Mouse (Mus musculus) G1E (cell line): Measurements from ENCODE around the gene Slc13a4.

ENCODE experiments used
- CTCF ChIP-seq: IDR thresholded peaks from 2 replicates; pipeline ENCODE4 v1.5.1; 2012; ENCODE audit warnings: low read depth, low read length, inconsistent platforms, mixed read lengths
- TAL1 ChIP-seq: conservative IDR thresholded peaks from 2 replicates; pipeline ENCODE4 v1.6.1; 2012; ENCODE audit warnings: low read depth, low read length, inconsistent platforms, mixed read lengths

DNA sequence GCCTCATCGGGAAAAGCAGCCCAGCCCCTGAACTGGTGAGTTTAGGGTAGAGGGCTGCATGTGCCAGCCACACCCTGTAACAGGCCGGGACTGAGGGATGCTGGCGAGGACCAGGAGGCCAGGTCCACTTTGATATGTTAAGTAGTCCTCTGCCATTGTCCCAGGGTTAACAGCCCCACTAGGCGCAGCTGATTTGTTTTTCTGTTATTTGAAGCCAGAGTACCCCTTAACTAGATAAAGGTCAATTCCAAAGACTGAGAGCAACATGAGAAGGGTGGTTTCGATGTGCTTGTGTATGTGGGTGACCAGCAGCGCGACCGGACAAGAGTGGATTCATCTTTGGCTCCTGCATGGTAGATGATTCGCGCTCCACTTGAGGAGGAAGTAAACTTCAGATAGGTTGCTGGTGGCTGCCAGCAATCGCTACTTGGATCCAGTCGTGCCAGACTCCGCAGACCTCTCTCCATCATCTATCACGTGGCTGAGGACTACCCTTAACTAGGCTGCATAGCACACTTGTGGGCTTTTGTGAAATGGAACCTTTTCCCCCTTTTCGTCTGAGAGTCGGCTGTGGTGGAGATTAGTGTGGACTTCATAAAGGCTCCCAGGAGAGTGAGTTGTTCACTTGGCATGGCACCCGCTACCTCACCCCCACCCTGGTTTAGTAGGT, 56.0 kb downstream of the Slc13a4 start:
- TF ChIP-seq CTCF: no peak
- no peak for TF ChIP-seq TAL1
